Mouse (Mus musculus): ENCODE measurements around the gene Lmo7.

GRCm38 (mm10) chr14:101777129-101777493 is 47.4 kb downstream of the Lmo7 start:
- no peak for TF ChIP-seq ZNF384 (IDR thresholded peaks at IDR 0.05; ENCODE audit: low read depth, low read length)
- no peak for TF ChIP-seq ZC3H11A (IDR thresholded peaks at IDR 0.05; ENCODE audit: borderline replicate concordance, low read depth, low read length)
- TF ChIP-seq HCFC1 (IDR thresholded peaks at IDR 0.05; ENCODE audit: borderline replicate concordance, insufficient read depth, low read length), result no peak
- TF ChIP-seq CHD2 (IDR thresholded peaks at IDR 0.05; ENCODE audit: low read depth, low read length), result no peak
- no peak for TF ChIP-seq MAFK (IDR thresholded peaks at IDR 0.05; ENCODE audit: insufficient read depth, low read depth, low read length)
